ENCODE assay signal across 12 mouse cellular contexts in genomic region chr19:47497736-47498135, GRCm38 (mm10).
"Had no signal": no experiment of that assay in that cellular context is flagged by ENCODE, and none has a peak within 500 bp of the region (broad histone marks: within the 10 kb centered on the region; RNA-seq: fewer than 3 reads in every experiment).

No protein-coding gene starts in this region.

- ATAC-seq: intestine, embryonic 16.5 days; midbrain, embryonic 15.5 days had no signal

- H3K27me3 ChIP-seq: kidney, embryonic 15.5 days; midbrain, embryonic 15.5 days; neural tube, embryonic 13.5 days had no signal

- H3K4me1 ChIP-seq: kidney, embryonic 15.5 days had no signal

- H3K27ac ChIP-seq: kidney, embryonic 15.5 days; liver, embryonic 14.5 days; midbrain, embryonic 15.5 days; neural tube, embryonic 13.5 days had no signal

- H3K9me3 ChIP-seq: kidney, embryonic 15.5 days; midbrain, embryonic 15.5 days; neural tube, embryonic 13.5 days had no signal

- H3K4me2 ChIP-seq: kidney, embryonic 15.5 days; midbrain, embryonic 15.5 days; neural tube, embryonic 13.5 days had no signal

- H3K36me3 ChIP-seq: midbrain, embryonic 15.5 days; neural tube, embryonic 13.5 days had no signal

- H3K4me3 ChIP-seq: kidney, embryonic 15.5 days; midbrain, embryonic 15.5 days; neural tube, embryonic 13.5 days had no signal

- DNase-seq: kidney, adult 2 months; kidney, postnatal 14 days; layer of hippocampus, adult 9-11 months; layer of hippocampus, postnatal 36 days; lung, adult 18-20 months; retina, postnatal 1 day; thymus, postnatal 36 days had no signal

- H3K9ac ChIP-seq: kidney, embryonic 15.5 days; liver, embryonic 14.5 days; midbrain, embryonic 15.5 days; neural tube, embryonic 13.5 days had no signal
